Mouse (Mus musculus) cerebellum, adult 11 months (tissue): ENCODE data around the gene Nr0b2.
"Not testable (repeated sequence)": the region's sequence is repeated elsewhere in the genome, so short reads cannot be mapped to it uniquely, and the experiment has no call there.

Source experiments
- DNase-seq: peaks from one replicate; pipeline ENCODE4 v3.0.0; 2022

Gene Nr0b2

GRCm38 (mm10) chr4:133552768-133553447 lies at the start of gene Nr0b2:
Nr0b2 (plus strand) TSS chr4:133553376.
- no peak for DNase-seq

DNA sequence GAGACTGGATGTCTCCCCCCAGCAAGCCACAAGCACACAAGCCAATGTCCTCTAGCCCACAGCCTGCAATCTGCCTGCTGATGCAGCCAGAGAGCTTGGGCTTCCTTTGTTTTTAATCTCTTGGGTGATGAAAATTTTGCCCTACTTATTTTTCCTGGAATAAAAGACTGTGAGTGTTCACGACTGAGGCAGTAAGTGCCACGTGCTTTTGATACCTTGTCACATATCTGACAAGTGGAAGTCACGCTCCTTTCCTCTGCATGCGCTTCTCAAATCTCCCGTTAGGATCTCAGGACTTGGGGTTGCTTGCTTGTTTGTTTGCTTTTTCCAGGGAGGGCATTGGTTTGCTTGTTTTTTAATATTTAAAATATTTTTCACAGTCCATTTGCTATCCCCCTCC lies 48.9 kb upstream of the Nr0b2 start:
- no peak for DNase-seq

DNA sequence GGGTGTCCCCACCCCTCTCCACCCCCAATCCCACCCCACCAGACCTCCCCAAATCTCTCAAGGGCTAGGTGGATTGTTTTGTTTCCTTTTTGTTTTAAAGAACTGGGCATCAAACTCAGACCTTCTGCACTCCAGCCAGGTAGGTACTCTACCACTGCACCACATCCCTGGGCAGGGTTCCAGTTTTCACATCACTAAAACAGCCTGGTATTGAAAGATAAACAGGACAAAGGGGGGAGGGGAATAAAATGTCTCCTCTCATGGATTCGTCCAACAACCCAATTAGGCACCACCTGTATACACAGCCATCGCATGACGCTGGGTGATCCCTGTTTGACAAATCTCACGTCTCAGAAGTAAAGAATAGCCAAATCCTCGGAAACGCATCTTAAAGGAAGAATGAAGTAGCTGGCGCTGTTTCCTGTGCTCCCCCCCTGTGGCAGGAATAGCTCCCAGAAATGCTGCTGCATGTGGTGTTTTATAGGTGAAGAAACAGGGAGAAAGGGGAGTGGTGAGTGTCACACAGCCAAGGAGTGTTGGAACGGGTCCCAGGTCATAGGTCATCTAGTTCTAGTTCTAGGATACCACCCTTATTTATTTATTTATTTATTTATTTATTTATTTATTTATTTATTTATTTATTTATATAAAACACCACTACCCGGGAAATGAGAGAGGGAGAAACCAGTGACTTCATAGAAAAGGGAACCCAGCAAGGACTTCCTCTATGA lies 48.3 kb upstream of the Nr0b2 start:
- no peak for DNase-seq

- DNase-seq = no peak
These were observed 46.6 kb upstream of the Nr0b2 start for GRCm38 (mm10) chr4:133506573-133506972.

DNA sequence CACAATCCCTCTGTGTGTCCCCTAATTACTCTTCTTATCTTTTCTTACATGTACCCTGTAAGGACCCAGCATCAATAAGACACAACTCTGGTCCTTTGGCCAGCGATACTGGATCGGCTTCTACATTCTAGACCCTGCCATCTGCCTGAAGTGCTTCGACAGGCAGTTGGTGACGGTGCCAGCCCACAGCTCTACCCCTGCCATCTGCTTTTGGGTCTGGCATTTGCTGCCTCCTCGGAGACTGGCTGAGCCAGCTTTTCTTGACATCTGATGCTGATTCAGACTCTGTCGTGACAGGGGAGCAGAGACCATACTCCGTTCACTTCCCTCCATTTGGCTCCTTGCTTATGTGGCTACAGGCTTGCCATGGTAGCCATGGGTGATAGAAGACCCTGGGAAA lies 44.2 kb upstream of the Nr0b2 start:
- DNase-seq = peak; percentile 74

- DNase-seq = no peak
These were observed 42.1 kb upstream of the Nr0b2 start for GRCm38 (mm10) chr4:133511050-133511449.

GRCm38 (mm10) chr4:133512511-133512910 lies 40.7 kb upstream of the Nr0b2 start:
- DNase-seq = not testable (repeated sequence)

DNA sequence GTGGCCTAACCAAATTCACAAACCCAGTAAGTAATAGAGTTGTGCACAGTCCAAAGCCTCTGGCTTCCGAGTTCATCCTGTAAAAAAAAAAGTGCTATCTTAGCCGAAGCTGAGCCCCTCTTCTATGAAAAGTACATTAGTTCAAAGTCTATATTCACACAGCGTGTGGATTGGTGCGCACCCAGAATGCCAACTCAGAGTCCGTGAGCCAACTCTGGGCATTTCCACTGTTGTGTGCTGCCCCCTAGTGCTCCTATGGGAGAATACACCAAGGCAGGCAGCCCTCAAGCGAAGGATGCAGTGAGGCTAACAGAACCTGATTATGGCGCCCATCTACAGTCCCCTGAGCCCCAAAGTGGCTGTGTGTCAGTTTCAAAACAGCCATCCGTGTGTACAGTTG lies 40.2 kb upstream of the Nr0b2 start:
- peak; percentile 82 for DNase-seq

GRCm38 (mm10) chr4:133518601-133519368 lies 34.4 kb upstream of the Nr0b2 start, which contains the start of gene Kdf1:
Kdf1 (plus strand) TSS chr4:133518963.
- no peak for DNase-seq

DNA sequence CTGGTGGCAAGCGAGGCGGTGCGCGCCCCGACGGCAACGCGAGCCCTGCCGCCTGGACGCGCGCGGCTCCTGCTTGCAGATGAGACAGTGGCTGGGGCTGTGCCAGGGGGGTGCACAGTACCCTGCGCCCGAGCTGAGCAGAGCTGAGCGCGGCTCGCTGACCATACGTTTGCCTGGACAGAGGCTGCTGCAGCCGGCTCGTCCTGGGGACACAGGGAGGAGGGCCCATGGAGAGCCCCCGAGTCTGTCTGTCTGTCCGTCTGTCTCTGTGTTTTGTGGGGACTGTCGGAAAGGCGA lies 33.9 kb upstream of the Nr0b2 start:
- DNase-seq = no peak

GRCm38 (mm10) chr4:133521502-133521901 lies 31.7 kb upstream of the Nr0b2 start:
- DNase-seq = no peak

- DNase-seq = no peak
These were observed 25.4 kb upstream of the Nr0b2 start for GRCm38 (mm10) chr4:133527788-133528187.

- no peak for DNase-seq
These were observed 20.4 kb upstream of the Nr0b2 start for GRCm38 (mm10) chr4:133532777-133533176.

- DNase-seq = no peak
These were observed 17.1 kb upstream of the Nr0b2 start for GRCm38 (mm10) chr4:133536081-133536480.

GRCm38 (mm10) chr4:133536652-133537051 lies 16.5 kb upstream of the Nr0b2 start:
- DNase-seq = no peak

DNA sequence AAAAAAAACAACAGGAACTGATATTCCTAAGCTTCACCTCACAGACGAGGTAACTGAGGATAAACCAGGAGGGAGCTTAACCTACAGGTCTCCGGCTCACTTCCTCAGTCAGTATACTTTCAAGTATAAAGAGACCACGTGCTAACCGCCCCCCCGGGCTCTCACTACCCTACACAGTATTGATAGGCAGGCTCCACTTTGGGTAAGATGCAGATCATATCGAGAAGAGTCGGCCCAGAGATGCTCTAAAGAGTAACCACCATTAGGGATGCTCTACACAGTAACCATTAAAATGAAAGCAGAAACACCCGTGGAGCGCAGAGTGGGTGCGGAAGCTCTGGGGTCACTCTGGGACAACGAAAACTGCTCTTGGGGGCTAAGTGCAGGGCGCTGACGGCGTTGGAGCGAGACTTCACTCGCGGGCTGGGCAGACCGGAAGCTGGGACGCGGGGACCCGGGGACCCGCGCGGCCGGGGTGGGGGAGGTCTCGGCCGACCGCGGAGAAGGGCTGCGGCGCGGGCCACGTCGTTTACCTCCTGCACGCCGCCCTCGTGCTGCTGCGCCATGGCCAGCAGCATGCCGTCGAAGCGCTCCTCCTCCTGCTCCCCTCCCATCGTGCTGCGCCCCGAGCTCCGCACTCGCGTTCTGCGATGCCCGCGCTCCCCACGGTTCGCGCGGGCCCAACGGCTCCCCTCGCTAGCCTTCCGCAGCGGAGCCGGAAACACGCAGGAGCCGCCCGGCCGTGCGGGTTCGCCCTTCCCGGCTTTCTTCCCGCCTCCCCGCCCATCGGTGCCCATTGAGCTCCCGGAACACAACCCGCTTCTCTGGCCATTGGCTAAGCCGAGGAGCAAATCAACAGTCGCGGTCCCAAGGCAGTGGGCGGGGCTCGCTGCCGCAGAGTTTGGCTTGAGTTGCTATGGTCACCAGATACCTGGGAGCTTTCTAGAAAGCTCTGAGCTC lies 7.6 kb upstream of the Nr0b2 start, which contains the start of gene Nudc:
Gene Nudc, minus strand, starts transcription at position 725 of the 960 bp plus-strand sequence.
- peak; percentile 95 for DNase-seq

- no peak for DNase-seq
These were observed 1.1 kb upstream of the Nr0b2 start for GRCm38 (mm10) chr4:133552029-133552428.

- DNase-seq = no peak
These were observed 513 bp downstream of the Nr0b2 start for GRCm38 (mm10) chr4:133553448-133554330.

DNA sequence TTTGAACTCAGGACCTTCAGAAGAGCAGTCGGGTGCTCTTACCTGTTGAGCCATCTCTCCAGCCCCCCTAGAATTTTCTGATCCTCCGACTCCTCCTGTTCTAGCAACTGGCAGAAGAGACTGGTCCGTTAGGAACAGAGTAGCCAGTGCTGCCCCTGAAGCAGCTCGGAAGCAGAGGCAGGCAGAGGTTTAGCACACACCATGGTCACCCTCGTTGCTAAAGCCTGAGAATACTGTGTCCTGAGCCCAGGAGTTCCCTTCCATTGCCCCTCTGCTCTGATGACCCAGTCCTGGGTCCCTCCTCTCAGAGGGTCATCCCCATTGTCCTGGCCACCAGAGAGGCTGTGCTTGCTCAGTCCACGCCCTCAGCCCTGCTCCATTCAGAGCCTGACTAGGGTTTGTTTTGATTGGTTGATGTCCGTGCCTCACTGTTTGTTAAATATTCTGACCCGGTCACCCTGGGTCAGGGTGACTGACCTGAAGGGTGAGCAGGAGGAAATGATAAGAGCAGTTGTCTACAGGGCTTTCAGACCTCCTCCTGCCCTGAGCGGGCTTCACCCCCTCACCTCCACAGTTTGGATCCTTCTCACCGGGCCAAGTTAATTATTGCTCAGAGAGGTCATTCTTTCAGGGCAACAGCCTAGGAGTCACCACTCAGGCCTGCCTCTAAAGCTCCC lies 4.0 kb downstream of the Nr0b2 start:
- no peak for DNase-seq

DNA sequence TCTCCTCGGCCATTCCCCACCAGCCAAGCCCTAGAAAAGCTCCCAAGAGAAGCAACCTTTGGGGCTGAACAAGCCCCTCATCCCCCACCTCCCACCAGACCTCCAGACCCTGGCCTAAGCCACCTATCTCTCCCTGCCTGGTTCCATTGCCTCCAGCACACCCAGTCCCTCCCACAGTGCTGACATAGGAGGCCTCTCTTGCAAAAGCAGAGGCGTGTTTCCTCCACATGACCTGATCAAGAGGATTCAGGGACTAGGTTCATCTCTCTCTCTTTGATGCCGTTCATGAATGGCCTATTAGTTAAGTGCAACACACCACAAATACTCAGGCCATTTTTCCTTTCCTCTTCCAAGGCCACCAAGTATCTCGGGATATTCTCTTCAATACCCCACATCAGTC lies 6.7 kb downstream of the Nr0b2 start:
- no peak for DNase-seq

- no peak for DNase-seq
These were observed 8.4 kb downstream of the Nr0b2 start for GRCm38 (mm10) chr4:133561622-133562021.
